Mouse (Mus musculus) limb, embryonic 10.5 days (tissue): ENCODE data around the gene Sema5a. TPM values are rescaled to one million over a fixed set of nuclear protein-coding genes. Genes with fewer than 3 reads are reported as not detected.

Source experiments
- DNase-seq: peaks from one replicate; pipeline ENCODE4 v3.0.0-alpha.2; 2017; ENCODE audit warnings: low spot score
- H3K27ac ChIP-seq: fragments of 300-500 bp; sonication (generic); 2 replicates; pipeline ENCODE4 v1.5.1; 2016; ENCODE audit warnings: mild to moderate bottlenecking
- H3K27me3 ChIP-seq: fragments of 300-500 bp; sonication (generic); 2 replicates; pipeline ENCODE4 v1.6.1; 2016; ENCODE audit warnings: low read depth, mild to moderate bottlenecking; ENCODE audit not compliant: poor library complexity, severe bottlenecking
- H3K36me3 ChIP-seq: fragments of 300-500 bp; sonication (generic); 2 replicates; pipeline ENCODE4 v1.6.1; 2016; ENCODE audit warnings: mild to moderate bottlenecking, moderate library complexity
- H3K4me1 ChIP-seq: fragments of 300-500 bp; sonication (generic); 2 replicates; pipeline ENCODE4 v1.6.1; 2016
- H3K4me3 ChIP-seq: fragments of 300-500 bp; sonication (generic); 2 replicates; pipeline ENCODE4 v1.5.1; 2016; ENCODE audit warnings: mild to moderate bottlenecking, moderate library complexity
- H3K9me3 ChIP-seq: fragments of 300-500 bp; sonication (generic); replicated peaks from 2 replicates; pipeline ENCODE4 v1.6.1; 2016; ENCODE audit warnings: mild to moderate bottlenecking
- WGBS: fragments of 180-500 bp; shearing (Covaris S2); methylation state at CpG from one replicate; pipeline ENCODE4 v1.1.7; 2016; 5-methylcytosine and 5-hydroxymethylcytosine counted together
- polyA plus RNA-seq: library from polyadenylated mRNA; unstranded; fragments of >200 nt; fragmentation: Nextera tagmentation; extraction: Ambion mirVana; gene quantifications from 2 replicates; pipeline ENCODE4 v1.2.1, GENCODE M21; 2016

The Sema5a gene
- polyA plus RNA-seq, 1 experiment from 2014 or later = 22.6 TPM

DNA sequence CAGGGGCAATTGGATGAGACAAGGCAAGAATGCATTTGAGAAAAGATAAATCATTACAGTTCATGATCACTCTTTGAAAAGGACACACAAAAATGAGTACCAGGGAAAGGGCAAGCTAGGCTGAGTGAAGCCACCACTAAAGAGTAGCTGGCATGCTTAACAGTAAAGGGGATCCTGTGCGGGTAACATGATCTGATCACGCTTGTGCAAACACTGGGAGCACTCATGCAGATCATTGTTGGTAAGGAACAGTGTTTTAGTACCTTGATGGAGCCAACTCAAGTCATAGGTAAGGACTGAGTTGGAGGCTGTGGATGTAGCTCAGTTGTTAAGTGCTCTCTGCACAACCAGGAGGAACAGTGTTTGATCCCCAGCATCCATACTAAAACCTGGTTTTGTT lies 273.3 kb downstream of the Sema5a start:
- 89% methylated on average over 2 of the region's 2 CpGs for whole genome bisulfite sequencing
- H3K27ac ChIP-seq = no peak overlapping the region
- no peaks in the 10 kb centered on the region; the same call in 1 of the 2 replicates for H3K4me1 ChIP-seq

DNA sequence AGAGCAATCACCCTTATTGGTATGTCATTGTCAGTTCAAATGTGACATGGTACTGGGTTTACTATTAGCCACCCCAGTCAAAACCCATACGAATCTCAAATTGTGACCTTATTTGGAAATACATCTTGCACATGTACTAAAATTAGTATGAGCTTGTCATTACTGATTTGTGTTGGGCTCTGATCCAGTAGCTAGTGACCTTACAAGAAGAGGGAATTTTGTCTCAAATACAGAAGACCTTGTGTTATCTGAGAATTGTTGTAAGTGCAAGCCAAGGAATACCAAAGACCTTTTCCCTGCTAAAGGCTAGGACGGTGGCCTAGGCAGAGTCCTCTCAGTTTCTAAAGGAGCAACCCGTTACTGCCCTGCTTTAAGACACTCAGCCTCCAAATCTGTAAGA lies 287.9 kb downstream of the Sema5a start:
- no peak for DNase-seq
- H3K36me3 ChIP-seq = no peaks in the 10 kb centered on the region
- 86% methylated on average over 3 of the region's 3 CpGs for WGBS
- H3K4me3 ChIP-seq = no peak overlapping the region
- no peaks in the 10 kb centered on the region for H3K27me3 ChIP-seq
- no peak overlapping the region for H3K27ac ChIP-seq
- no peaks in the 10 kb centered on the region for H3K9me3 ChIP-seq
- H3K4me1 ChIP-seq = peaks cover 10% of the 10 kb centered on the region; the same call in 1 of the 2 replicates

More for the DNA sequence above, 273.3 kb downstream of the Sema5a start:
- H3K27me3 ChIP-seq = no peaks in the 10 kb centered on the region
- no peaks in the 10 kb centered on the region for H3K36me3 ChIP-seq
- no peaks in the 10 kb centered on the region for H3K9me3 ChIP-seq
- no peak overlapping the region for H3K4me3 ChIP-seq
- no peak for DNase-seq

DNA sequence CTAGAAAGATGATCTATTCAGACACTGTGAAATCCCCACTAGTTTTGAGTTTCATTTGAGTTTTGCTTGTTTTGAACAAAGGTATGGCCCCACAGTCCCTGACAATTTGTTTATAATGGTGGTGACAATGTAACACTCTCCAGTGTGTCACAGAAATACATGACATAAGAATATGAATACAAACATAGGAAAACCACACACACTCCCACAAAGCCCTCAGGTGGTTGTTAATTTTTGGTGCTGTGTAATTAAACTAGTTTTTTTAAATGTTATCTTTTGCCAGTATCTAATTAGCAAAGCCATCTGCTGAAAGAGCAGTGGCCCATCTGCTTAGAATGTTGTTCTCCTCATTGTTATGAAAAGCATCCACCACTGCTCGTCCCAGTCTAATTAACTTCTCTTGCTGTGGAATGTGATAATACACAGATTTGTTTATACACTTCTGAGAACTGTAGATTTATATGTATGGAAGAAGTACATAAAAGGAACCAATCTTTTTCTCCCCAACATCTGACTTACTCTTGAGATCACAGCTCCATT lies 289.0 kb downstream of the Sema5a start:
- H3K27me3 ChIP-seq = no peaks in the 10 kb centered on the region
- H3K4me1 ChIP-seq = peaks cover 10% of the 10 kb centered on the region; the same call in 1 of the 2 replicates
- H3K27ac ChIP-seq = no peak overlapping the region
- H3K9me3 ChIP-seq = no peaks in the 10 kb centered on the region
- H3K4me3 ChIP-seq = no peak overlapping the region
- no peaks in the 10 kb centered on the region for H3K36me3 ChIP-seq
- no peak for DNase-seq
- 56% methylated on average over 1 of the region's 1 CpGs for WGBS

DNA sequence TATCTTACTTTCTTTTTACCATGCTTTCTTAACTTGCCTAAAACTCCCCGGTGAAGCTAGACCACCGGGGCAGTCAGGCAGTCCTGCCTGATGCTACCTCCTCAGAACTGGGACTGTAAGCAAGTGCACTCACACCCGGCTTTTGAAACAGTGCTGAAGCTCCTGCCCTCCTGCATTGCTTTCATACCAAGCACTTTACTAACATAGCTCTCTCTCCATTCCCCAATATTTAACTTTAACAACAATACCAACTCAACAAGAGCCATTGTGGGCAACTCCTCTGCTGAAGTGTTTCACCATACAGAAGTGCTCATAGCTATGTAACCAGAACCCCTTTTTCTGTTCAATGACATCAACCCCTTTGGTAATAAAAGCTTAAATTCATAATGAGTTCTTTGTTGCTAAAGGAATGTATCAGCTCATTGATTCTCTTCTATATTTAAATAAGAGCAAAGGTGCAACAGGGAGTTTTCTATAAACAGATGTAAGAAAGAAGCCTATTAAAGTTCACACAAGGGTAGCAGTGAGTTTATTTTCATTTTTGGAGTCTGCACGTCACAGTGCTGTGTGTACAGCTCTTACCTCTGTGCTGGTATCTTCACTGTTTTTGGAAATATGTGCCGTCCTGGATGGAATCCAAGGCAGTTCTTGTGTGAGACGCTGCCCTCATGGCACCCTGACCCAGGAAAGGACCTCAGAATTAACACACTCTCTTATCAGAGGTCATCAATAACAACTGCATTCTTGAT lies 292.3 kb downstream of the Sema5a start:
- no peaks in the 10 kb centered on the region for H3K9me3 ChIP-seq
- H3K36me3 ChIP-seq = no peaks in the 10 kb centered on the region
- H3K27ac ChIP-seq = no peak overlapping the region
- H3K4me3 ChIP-seq = no peak overlapping the region
- no peak for DNase-seq
- H3K27me3 ChIP-seq = no peaks in the 10 kb centered on the region
- 91% methylated on average over 6 of the region's 6 CpGs for WGBS
- H3K4me1 ChIP-seq = no peaks in the 10 kb centered on the region

DNA sequence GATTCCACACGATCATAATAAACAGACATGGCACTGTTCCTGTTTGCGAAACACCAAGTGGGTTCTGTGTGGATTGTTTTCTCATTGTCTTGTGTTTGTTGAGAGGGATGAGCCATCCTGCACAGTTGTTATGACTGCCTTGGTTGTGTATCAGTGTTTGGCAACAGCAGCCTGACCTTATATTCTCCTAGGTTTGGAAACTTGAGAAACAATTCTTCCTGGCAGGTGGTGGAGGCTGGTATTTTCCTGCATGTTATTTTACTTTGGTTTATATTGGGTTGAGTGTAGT lies 292.8 kb downstream of the Sema5a start:
- 82% methylated on average over 2 of the region's 2 CpGs for WGBS
- DNase-seq = no peak
- no peaks in the 10 kb centered on the region for H3K36me3 ChIP-seq
- no peaks in the 10 kb centered on the region for H3K9me3 ChIP-seq
- no peak overlapping the region for H3K27ac ChIP-seq
- no peaks in the 10 kb centered on the region for H3K4me1 ChIP-seq
- no peaks in the 10 kb centered on the region for H3K27me3 ChIP-seq
- H3K4me3 ChIP-seq = no peak overlapping the region

DNA sequence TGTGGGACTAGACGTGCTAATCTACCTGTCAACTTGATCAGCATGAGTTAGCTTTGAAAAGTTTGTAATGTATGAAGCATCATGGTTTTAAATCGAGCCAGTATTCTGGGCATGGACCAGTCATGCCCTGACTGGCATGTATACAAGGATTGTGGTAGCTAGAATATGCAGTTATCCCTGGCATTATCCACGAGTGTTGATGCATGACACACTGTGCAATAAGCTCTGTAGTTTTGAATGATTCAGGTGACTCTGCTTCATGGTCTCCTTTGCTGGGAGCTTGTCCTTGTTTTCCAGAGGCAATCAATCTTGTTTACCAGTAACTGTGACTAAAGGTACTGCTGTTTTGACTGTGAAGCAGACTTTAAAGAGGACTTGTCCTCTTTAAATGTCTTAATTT lies 293.5 kb downstream of the Sema5a start:
- Histone ChIP-seq H3K36me3 (no peaks in the 10 kb centered on the region), H3K27ac (no peak overlapping the region), H3K4me1 (no peaks in the 10 kb centered on the region), H3K4me3 (no peak overlapping the region), H3K9me3 (no peaks in the 10 kb centered on the region), H3K27me3 (no peaks in the 10 kb centered on the region)
- WGBS = 86% methylated on average over 3 of the region's 3 CpGs
- DNase-seq = no peak

DNA sequence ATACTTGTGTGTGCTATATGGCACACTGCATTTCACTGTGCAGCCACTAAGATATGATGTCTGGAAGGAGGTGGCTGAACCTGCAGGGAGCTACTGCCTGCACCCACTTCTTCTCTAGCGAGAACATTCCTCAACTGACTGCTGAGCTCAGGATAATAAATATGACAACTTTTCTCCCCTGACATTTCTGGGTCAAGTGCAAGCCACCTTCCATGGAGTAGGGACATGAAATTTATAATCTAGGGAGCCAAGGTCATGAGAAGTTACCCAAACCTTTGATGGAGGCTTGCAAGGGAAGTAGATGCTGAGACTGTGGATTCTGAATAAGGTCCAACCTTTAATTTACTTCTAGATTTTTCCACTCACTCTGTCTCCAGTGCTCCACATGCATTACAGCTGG lies 298.1 kb downstream of the Sema5a start:
- Histone ChIP-seq H3K27ac (no peak overlapping the region), H3K4me3 (no peak overlapping the region), H3K36me3 (no peaks in the 10 kb centered on the region), H3K9me3 (no peaks in the 10 kb centered on the region), H3K4me1 (no peaks in the 10 kb centered on the region), H3K27me3 (no peaks in the 10 kb centered on the region)
- DNase-seq = no peak
- WGBS = 62% methylated on average over 1 of the region's 1 CpGs

DNA sequence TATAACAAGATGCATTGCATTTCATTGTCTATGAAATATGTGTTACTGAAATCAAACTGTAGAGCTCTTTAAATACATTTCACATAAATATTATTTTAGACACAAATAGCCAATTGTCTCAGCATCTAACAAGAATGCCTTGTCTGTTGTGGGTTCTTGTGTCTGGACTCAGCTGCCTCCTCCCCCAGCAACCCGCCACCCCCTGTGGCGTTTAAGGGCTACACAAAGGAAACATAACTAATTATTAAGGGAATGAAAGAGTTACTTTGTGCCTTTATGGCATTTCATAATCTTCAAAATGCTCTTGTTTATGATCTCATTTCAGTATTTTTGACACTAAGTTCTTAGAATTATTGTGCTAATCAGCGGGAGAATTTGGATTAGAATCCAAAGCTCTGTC lies 298.6 kb downstream of the Sema5a start:
- no peak overlapping the region for H3K27ac ChIP-seq
- H3K4me3 ChIP-seq = no peak overlapping the region
- 92% methylated on average over 3 of the region's 3 CpGs for WGBS
- no peaks in the 10 kb centered on the region for H3K27me3 ChIP-seq
- H3K36me3 ChIP-seq = no peaks in the 10 kb centered on the region
- H3K4me1 ChIP-seq = no peaks in the 10 kb centered on the region
- no peak for DNase-seq
- no peaks in the 10 kb centered on the region for H3K9me3 ChIP-seq

DNA sequence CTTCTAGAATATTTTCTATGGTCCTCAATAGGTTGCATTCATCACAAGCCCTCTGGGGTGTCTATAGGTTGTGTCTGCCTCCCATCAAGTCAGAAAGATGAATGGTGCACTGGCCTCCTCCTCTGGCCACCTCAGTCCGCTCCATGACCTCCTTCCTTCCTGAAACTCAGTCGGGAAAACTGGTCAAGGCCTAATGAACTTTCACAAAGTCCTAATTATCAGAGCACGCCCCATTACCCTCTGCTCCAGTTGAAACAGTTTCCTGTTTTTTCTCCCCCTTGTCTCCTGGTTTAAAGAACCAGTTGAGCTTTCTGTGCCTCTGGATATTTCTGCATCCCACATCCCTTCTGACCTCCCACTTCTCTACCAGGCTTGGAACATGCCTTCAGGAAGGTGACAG lies 300.8 kb downstream of the Sema5a start:
- no peaks in the 10 kb centered on the region for H3K27me3 ChIP-seq
- no peak for DNase-seq
- H3K9me3 ChIP-seq = no peaks in the 10 kb centered on the region
- WGBS = 65% methylated on average over 3 of the region's 3 CpGs
- H3K27ac ChIP-seq = no peak overlapping the region
- no peak overlapping the region for H3K4me3 ChIP-seq
- H3K4me1 ChIP-seq = no peaks in the 10 kb centered on the region
- peaks cover 4% of the 10 kb centered on the region; the same call in 1 of the 2 replicates for H3K36me3 ChIP-seq

DNA sequence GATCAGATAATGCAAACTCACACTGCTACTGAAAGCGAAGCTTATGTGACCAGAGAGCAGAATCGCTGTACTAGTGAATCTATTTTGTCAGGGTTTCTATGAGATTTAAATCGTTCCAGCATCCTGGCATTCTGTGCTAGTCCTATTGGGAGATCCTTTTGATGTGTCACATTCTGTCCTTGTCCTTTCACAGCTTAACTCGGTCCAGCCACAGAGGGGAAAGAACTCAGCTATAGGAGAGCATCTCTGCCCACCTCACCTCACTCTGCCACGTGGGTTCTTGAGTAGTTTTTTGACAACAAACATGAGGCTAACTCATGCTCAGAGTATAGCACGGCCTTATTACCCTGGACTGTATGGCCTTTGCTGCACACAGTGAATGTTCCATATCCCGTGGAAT lies 302.1 kb downstream of the Sema5a start:
- Histone ChIP-seq H3K27ac (no peak overlapping the region), H3K4me1 (no peaks in the 10 kb centered on the region), H3K36me3 (peaks cover 10% of the 10 kb centered on the region; the same call in 1 of the 2 replicates), H3K4me3 (no peak overlapping the region), H3K27me3 (no peaks in the 10 kb centered on the region), H3K9me3 (no peaks in the 10 kb centered on the region)
- WGBS = 87% methylated on average over 7 of the region's 7 CpGs
- DNase-seq = no peak

DNA sequence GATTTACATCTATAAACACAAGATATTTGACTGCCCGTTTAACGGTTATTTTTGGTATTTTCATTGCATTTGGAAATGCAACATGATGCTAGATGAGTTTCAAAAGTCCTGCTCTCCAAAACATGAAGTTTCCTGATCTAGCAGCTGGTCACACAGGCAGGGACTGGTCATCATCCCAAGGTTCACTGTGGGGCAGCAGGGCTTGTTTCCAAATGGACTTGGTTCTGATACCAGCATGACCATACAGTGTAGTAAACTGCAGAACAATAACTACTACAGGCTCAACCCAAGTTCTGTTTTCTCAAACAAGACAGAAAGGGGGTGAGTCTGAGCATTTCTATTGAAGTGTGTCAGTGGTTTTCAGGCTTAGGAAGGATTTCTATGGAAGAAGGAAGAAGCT lies 314.3 kb downstream of the Sema5a start:
- no peak overlapping the region for H3K4me3 ChIP-seq
- no peaks in the 10 kb centered on the region for H3K9me3 ChIP-seq
- no peaks in the 10 kb centered on the region for H3K27me3 ChIP-seq
- DNase-seq = no peak
- H3K4me1 ChIP-seq = no peaks in the 10 kb centered on the region
- 97% methylated on average over 2 of the region's 2 CpGs for WGBS
- H3K27ac ChIP-seq = no peak overlapping the region
- 0 out of 2 replicates have a peak, but pooled peaks cover 4% of the 10 kb centered on the region for H3K36me3 ChIP-seq

DNA sequence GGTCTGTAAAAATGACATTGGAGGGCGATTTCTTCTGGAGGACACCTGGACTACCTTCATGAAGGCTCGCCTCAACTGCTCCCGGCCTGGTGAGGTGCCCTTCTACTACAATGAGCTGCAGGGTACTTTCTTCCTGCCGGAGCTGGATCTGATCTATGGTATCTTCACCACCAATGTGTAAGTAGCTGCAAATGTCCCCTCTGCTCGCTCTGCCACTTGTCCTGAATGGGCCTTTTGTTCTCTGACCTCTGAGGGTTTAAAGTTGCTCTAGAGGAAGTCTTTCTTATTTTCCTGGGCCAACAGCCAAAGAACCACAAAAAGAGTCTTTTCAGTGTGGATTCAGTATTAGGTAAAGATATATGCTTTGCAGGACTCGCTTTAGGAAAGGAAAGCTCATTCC lies 318.0 kb downstream of the Sema5a start:
- no peaks in the 10 kb centered on the region for H3K4me1 ChIP-seq
- no peak for DNase-seq
- no peak overlapping the region for H3K27ac ChIP-seq
- 0 out of 2 replicates have a peak, but pooled peaks cover 4% of the 10 kb centered on the region for H3K36me3 ChIP-seq
- H3K27me3 ChIP-seq = no peaks in the 10 kb centered on the region
- no peaks in the 10 kb centered on the region for H3K9me3 ChIP-seq
- 84% methylated on average over 6 of the region's 6 CpGs for WGBS
- no peak overlapping the region for H3K4me3 ChIP-seq

DNA sequence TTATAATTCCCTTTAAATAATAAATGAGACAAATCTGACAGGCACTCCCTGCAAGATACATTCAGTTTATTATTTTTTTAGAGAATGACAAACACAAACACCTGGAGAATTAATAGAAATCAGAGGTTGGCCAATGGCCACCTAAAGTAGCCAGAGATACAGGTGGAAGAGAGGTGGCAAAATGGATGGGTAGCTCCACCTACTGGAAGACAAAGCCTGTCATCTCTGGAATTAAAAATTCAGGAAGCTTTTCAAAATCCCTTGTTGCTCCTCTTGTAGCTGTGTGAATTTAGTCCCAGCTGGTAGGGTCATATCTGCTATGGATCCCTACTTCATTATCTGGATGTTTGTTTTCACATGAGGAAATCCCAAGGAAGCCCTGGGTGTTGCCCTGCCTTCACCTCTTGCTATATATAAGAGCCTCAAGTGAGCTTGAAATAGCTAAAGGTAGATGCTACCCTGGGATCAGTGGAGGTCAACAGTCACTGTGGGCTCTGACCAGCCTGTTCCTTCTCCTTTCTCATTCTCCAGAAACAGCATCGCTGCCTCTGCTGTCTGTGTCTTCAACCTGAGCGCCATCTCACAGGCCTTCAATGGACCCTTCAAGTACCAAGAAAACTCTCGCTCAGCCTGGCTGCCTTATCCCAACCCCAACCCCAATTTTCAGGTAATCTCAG lies 323.7 kb downstream of the Sema5a start:
- peaks cover 9% of the 10 kb centered on the region for H3K36me3 ChIP-seq
- H3K4me3 ChIP-seq = no peak overlapping the region
- no peak overlapping the region for H3K27ac ChIP-seq
- H3K4me1 ChIP-seq = no peaks in the 10 kb centered on the region
- WGBS = 97% methylated on average over 3 of the region's 3 CpGs
- no peaks in the 10 kb centered on the region for H3K9me3 ChIP-seq
- DNase-seq = no peak
- no peaks in the 10 kb centered on the region for H3K27me3 ChIP-seq
